Mouse (Mus musculus): ENCODE data around the gene Pkhd1.

DNA sequence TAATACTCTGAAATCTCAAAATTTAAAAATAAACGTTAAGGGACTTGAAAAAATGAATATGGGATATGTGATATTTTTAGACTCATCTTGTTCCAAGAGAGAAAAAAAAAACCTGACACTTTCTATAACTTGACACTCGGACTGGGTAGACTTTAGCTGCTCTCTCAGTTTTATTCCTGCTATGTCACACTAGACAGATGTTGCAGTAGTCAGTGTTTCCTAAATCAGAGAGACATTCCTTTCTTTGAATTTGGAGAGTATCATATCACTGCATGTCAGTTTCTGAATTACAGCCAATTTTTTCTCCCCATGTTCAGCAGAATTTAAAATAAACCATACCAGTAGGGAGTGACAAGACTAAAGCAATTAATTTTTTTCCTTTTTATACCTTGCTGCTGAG, 2.7 kb upstream of the Pkhd1 start:
- TF ChIP-seq GATA1 (IDR thresholded peaks at IDR 0.05; ENCODE audit: low read length): no peak
- TF ChIP-seq TAL1 (IDR thresholded peaks at IDR 0.05; ENCODE audit: low read length): no peak
